Mouse (Mus musculus): ENCODE data around the gene Phf2. TPM values are rescaled to one million over a fixed set of nuclear protein-coding genes. Genes with fewer than 3 reads are reported as not detected.

Gene Phf2
- 10 to 100 TPM; 26.8 to 31.5 (median 29.9) TPM for total RNA-seq (2022)

GRCm38 (mm10) chr13:48870771-48871731 lies at the start of gene Phf2:
Phf2 (minus strand) TSS chr13:48871119.
- DNase-seq (ENCODE audit: low spot score), result peak; percentile 25

GRCm38 (mm10) chr13:48919756-48920415 lies 49.0 kb upstream of the Phf2 start:
- no peak for DNase-seq (ENCODE audit: low spot score)

- no peak for DNase-seq (ENCODE audit: low spot score)
Measured at GRCm38 (mm10) chr13:48917113-48917599, 46.2 kb upstream of the Phf2 start.

GRCm38 (mm10) chr13:48913680-48914079 lies 42.8 kb upstream of the Phf2 start:
- peak; percentile 15 for DNase-seq (ENCODE audit: low spot score)

- DNase-seq (ENCODE audit: low spot score), result no peak
Measured at GRCm38 (mm10) chr13:48913141-48913540, 42.2 kb upstream of the Phf2 start.

- DNase-seq (ENCODE audit: low spot score), result no peak
Measured at GRCm38 (mm10) chr13:48911426-48911825, 40.5 kb upstream of the Phf2 start.

GRCm38 (mm10) chr13:48905458-48905857 lies 34.5 kb upstream of the Phf2 start:
- DNase-seq (ENCODE audit: low spot score), result no peak

GRCm38 (mm10) chr13:48895376-48895775 lies 24.5 kb upstream of the Phf2 start:
- no peak for DNase-seq (ENCODE audit: low spot score)

- no peak for DNase-seq (ENCODE audit: low spot score)
Measured at GRCm38 (mm10) chr13:48890260-48890960, 19.5 kb upstream of the Phf2 start.

- DNase-seq (ENCODE audit: low spot score), result peak; percentile 98
Measured at GRCm38 (mm10) chr13:48878534-48878933, 7.6 kb upstream of the Phf2 start.

- no peak for DNase-seq (ENCODE audit: low spot score)
Measured at GRCm38 (mm10) chr13:48877805-48878204, 6.9 kb upstream of the Phf2 start.

GRCm38 (mm10) chr13:48872726-48873125 lies 1.8 kb upstream of the Phf2 start:
- DNase-seq (ENCODE audit: low spot score), result no peak

GRCm38 (mm10) chr13:48871887-48872606 lies 1.1 kb upstream of the Phf2 start:
- no peak for DNase-seq (ENCODE audit: low spot score)

GRCm38 (mm10) chr13:48869950-48870770 lies 759 bp downstream of the Phf2 start:
- DNase-seq (ENCODE audit: low spot score), result peak; percentile 40

- DNase-seq (ENCODE audit: low spot score), result no peak
Measured at GRCm38 (mm10) chr13:48869600-48869949, 1.3 kb downstream of the Phf2 start.

- no peak for DNase-seq (ENCODE audit: low spot score)
Measured at GRCm38 (mm10) chr13:48869088-48869487, 1.8 kb downstream of the Phf2 start.

- DNase-seq (ENCODE audit: low spot score), result no peak
Measured at GRCm38 (mm10) chr13:48864673-48865356, 6.1 kb downstream of the Phf2 start.

GRCm38 (mm10) chr13:48863556-48863955 lies 7.4 kb downstream of the Phf2 start:
- DNase-seq (ENCODE audit: low spot score), result no peak

- no peak for DNase-seq (ENCODE audit: low spot score)
Measured at GRCm38 (mm10) chr13:48861913-48862312, 9.0 kb downstream of the Phf2 start.

GRCm38 (mm10) chr13:48858779-48859178 lies 12.1 kb downstream of the Phf2 start:
- DNase-seq (ENCODE audit: low spot score), result no peak
